In the genomic region with DNA sequence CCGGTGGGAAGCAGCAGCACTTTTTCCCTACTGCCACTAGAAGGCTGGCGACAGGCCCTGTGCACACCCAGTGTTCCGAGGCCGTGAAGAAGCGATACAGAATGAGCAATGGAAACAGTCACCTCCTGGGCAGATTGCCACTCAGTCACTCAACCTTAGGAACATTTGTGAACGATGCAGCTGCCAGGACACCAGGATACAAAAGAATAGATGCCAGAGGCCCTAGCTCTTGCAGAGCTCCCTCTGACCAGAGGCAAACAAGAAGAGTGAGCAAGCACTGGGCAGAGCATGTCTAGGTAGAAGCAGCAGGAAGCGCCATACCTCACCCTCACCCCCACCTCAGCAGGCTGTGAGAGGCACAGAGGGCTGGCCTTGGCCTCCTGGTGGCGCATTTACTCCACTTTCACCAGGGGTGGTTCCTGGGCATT, we compare ENCODE assay signal across 8 mouse cellular contexts. TPM values are rescaled to one million over a fixed set of nuclear protein-coding genes. Genes with fewer than 3 reads are reported as not detected.
DNase-seq lines count a peak whose midpoint lies in the region; ATAC-seq lines count a peak whose summit lies in the region.

No protein-coding gene starts in this region.

- ATAC-seq in midbrain, embryonic 11.5 days (ENCODE audit: low FRiP score): no peak
- ATAC-seq in forebrain, embryonic 13.5 days: peak; percentile 50
- no peak for ATAC-seq in limb, embryonic 15.5 days (ENCODE audit: insufficient number of reproducible peaks, low FRiP score, low TSS enrichment, low read depth)
- no peak; the same call in 1 of the 2 replicates for ATAC-seq in intestine, embryonic 16.5 days

- H3K4me1 ChIP-seq in midbrain, embryonic 10.5 days: peaks cover 83% of the 10 kb centered on the region
- peaks cover 51% of the 10 kb centered on the region for H3K4me1 ChIP-seq in midbrain, embryonic 11.5 days (ENCODE audit: control insufficient read depth, insufficient read depth, low read length)
- peaks cover 100% of the 10 kb centered on the region for H3K4me1 ChIP-seq in forebrain, embryonic 13.5 days
- peaks cover 66% of the 10 kb centered on the region for H3K4me1 ChIP-seq in limb, embryonic 15.5 days
- peaks cover 15% of the 10 kb centered on the region for H3K4me1 ChIP-seq in intestine, embryonic 16.5 days (ENCODE audit: control insufficient read depth, insufficient read depth, low read length)

- WGBS in midbrain, embryonic 10.5 days: 88% methylated on average over 8 of the region's 8 CpGs
- WGBS in midbrain, embryonic 11.5 days: 86% methylated on average over 8 of the region's 8 CpGs
- WGBS in forebrain, embryonic 13.5 days: 38% methylated on average over 8 of the region's 8 CpGs
- 57% methylated on average over 8 of the region's 8 CpGs for WGBS in limb, embryonic 15.5 days
- 59% methylated on average over 8 of the region's 8 CpGs for WGBS in intestine, embryonic 16.5 days

- H3K4me2 ChIP-seq in midbrain, embryonic 11.5 days: no peak overlapping the region
- peak overlapping the region; percentile 24 for H3K4me2 ChIP-seq in forebrain, embryonic 13.5 days
- H3K4me2 ChIP-seq in limb, embryonic 15.5 days: no peak overlapping the region
- no peak overlapping the region for H3K4me2 ChIP-seq in intestine, embryonic 16.5 days (ENCODE audit: low read depth, low read length)

- no peaks in the 10 kb centered on the region for H3K27me3 ChIP-seq in midbrain, embryonic 10.5 days (ENCODE audit: low read depth, poor library complexity, severe bottlenecking)
- no peaks in the 10 kb centered on the region for H3K27me3 ChIP-seq in midbrain, embryonic 11.5 days (ENCODE audit: control insufficient read depth, insufficient read depth, low read length)
- H3K27me3 ChIP-seq in forebrain, embryonic 13.5 days: no peaks in the 10 kb centered on the region
- H3K27me3 ChIP-seq in limb, embryonic 15.5 days: no peaks in the 10 kb centered on the region
- H3K27me3 ChIP-seq in intestine, embryonic 16.5 days (replicated peaks; ENCODE audit: control insufficient read depth, insufficient read depth, low read length): no peaks in the 10 kb centered on the region

- H3K9ac ChIP-seq in midbrain, embryonic 11.5 days (ENCODE audit: low read length): no peak overlapping the region
- H3K9ac ChIP-seq in forebrain, embryonic 13.5 days: peak overlapping the region; percentile 41; the same call in 1 of the 2 replicates
- H3K9ac ChIP-seq in limb, embryonic 15.5 days: no peak overlapping the region
- no peak overlapping the region for H3K9ac ChIP-seq in intestine, embryonic 16.5 days (ENCODE audit: low read depth, low read length)

- no peaks in the 10 kb centered on the region; the same call in 1 of the 2 replicates for H3K9me3 ChIP-seq in midbrain, embryonic 10.5 days (replicated peaks)
- H3K9me3 ChIP-seq in midbrain, embryonic 11.5 days (ENCODE audit: control insufficient read depth, low read length): no peaks in the 10 kb centered on the region
- no peaks in the 10 kb centered on the region for H3K9me3 ChIP-seq in forebrain, embryonic 13.5 days (replicated peaks)
- H3K9me3 ChIP-seq in limb, embryonic 15.5 days: no peaks in the 10 kb centered on the region
- H3K9me3 ChIP-seq in intestine, embryonic 16.5 days (ENCODE audit: control insufficient read depth, low read length): no peaks in the 10 kb centered on the region

- H3K27ac ChIP-seq in midbrain, embryonic 10.5 days (replicated peaks): 0 out of 2 replicates have a peak overlapping the region, but pooled peaks have one; percentile 28
- no peak overlapping the region for H3K27ac ChIP-seq in midbrain, embryonic 11.5 days (ENCODE audit: low read depth, low read length)
- H3K27ac ChIP-seq in forebrain, embryonic 13.5 days: peak overlapping the region; percentile 91
- peak overlapping the region; percentile 24; the same call in 1 of the 2 replicates for H3K27ac ChIP-seq in limb, embryonic 15.5 days
- no peak overlapping the region for H3K27ac ChIP-seq in intestine, embryonic 16.5 days (ENCODE audit: low read length)

- no peak overlapping the region for H3K4me3 ChIP-seq in midbrain, embryonic 10.5 days
- H3K4me3 ChIP-seq in midbrain, embryonic 11.5 days (ENCODE audit: low read depth, low read length): no peak overlapping the region
- no peak overlapping the region for H3K4me3 ChIP-seq in forebrain, embryonic 13.5 days
- no peak overlapping the region for H3K4me3 ChIP-seq in limb, embryonic 15.5 days
- H3K4me3 ChIP-seq in intestine, embryonic 16.5 days (ENCODE audit: low read length): no peak overlapping the region

- no peak for DNase-seq in midbrain, embryonic 10.5 days (ENCODE audit: low spot score)
- no peak for DNase-seq in midbrain, embryonic 11.5 days (ENCODE audit: low spot score, missing footprints)
- peak; percentile 93 for DNase-seq in adrenal gland, postnatal 14 days
- peak; percentile 90 for DNase-seq in heart, postnatal 4 days
- peak; percentile 66 for DNase-seq in retina, postnatal 1 day

- H3K36me3 ChIP-seq in midbrain, embryonic 10.5 days: peaks cover 11% of the 10 kb centered on the region
- H3K36me3 ChIP-seq in midbrain, embryonic 11.5 days (ENCODE audit: control insufficient read depth, insufficient read depth, low read length): no peaks in the 10 kb centered on the region
- no peaks in the 10 kb centered on the region for H3K36me3 ChIP-seq in forebrain, embryonic 13.5 days (ENCODE audit: poor library complexity, severe bottlenecking)
- H3K36me3 ChIP-seq in limb, embryonic 15.5 days: no peaks in the 10 kb centered on the region
- no peaks in the 10 kb centered on the region for H3K36me3 ChIP-seq in intestine, embryonic 16.5 days (ENCODE audit: control insufficient read depth, insufficient read depth, low read length)

RNA-seq across cellular contexts. Expression of gene Tmem131l, which starts 46.9 kb away (rescaled TPM):
- 59.4 and 68.0 TPM in 2 replicates for polyA plus RNA-seq in midbrain, embryonic 10.5 days (2016; fragmentation: Nextera tagmentation; extraction: Ambion mirVana)
- 67.1 and 76.3 TPM in 2 replicates for polyA plus RNA-seq in midbrain, embryonic 11.5 days (2014; fragmentation: Nextera tagmentation; extraction: Ambion mirVana)
- total RNA-seq in adrenal gland, postnatal 14 days (2021): 45.7 and 60.1 TPM in 2 replicates
- 125 and 139 TPM in 2 replicates for polyA plus RNA-seq in forebrain, embryonic 13.5 days (2015; fragmentation: Nextera tagmentation; extraction: Ambion mirVana)
- 10 to 100 TPM; 32.7 to 41.7 TPM for total RNA-seq in heart, postnatal 4 days (2021)
- polyA plus RNA-seq in limb, embryonic 15.5 days (2015; fragmentation: Nextera tagmentation; extraction: Ambion mirVana): 47.9 and 51.4 TPM in 2 replicates
- polyA plus RNA-seq in intestine, embryonic 16.5 days (2015; fragmentation: Nextera tagmentation; extraction: Ambion mirVana): 18.2 and 19.8 TPM in 2 replicates

Comparison
In these comparisons a context has a peak if more than half of its experiments do, and no peak if none do; other contexts are left out.
1. H3K27ac ChIP-seq: peak in midbrain, embryonic 10.5 days (single experiment), forebrain, embryonic 13.5 days (single experiment) and limb, embryonic 15.5 days (single experiment); none in midbrain, embryonic 11.5 days (single experiment) and intestine, embryonic 16.5 days (single experiment).
2. DNase-seq: peak in adrenal gland, postnatal 14 days (single experiment), heart, postnatal 4 days (single experiment) and retina, postnatal 1 day (single experiment); none in midbrain, embryonic 10.5 days (single experiment) and midbrain, embryonic 11.5 days (single experiment).